Comparison of ENCODE assay signal across 7 mouse cellular contexts in genomic region chr16:50736151-50737047, GRCm38 (mm10).
DNase-seq lines count a peak whose midpoint lies in the region; ATAC-seq lines count a peak whose summit lies in the region.

No protein-coding gene starts in this region.

- peak overlapping the region; percentile 67 for H3K4me2 ChIP-seq in intestine, embryonic 15.5 days (replicated peaks)

- no peaks in the 10 kb centered on the region for H3K36me3 ChIP-seq in intestine, embryonic 15.5 days
- no peaks in the 10 kb centered on the region for H3K36me3 ChIP-seq in midbrain, embryonic 10.5 days

- WGBS in intestine, embryonic 15.5 days = 9% methylated on average over 21 of the region's 21 CpGs
- WGBS in midbrain, embryonic 10.5 days = 11% methylated on average over 21 of the region's 21 CpGs

- peak overlapping the region; percentile 36 for H3K9ac ChIP-seq in intestine, embryonic 15.5 days

- peak; percentile 92 for DNase-seq in adrenal gland, adult 2 months
- peak; percentile 83 for DNase-seq in embryo, embryonic 11.5 days (ENCODE audit: low read depth, low spot score)
- peak; percentile 73 to 86 for DNase-seq in gastrocnemius, postnatal 36 days
- DNase-seq in left cerebral cortex, postnatal 25 days (ENCODE audit: low spot score in 2 of 2) = peak; percentile 88 to 94
- peak; percentile 90 for DNase-seq in midbrain, embryonic 10.5 days (ENCODE audit: low spot score)
- peak; percentile 91 for DNase-seq in right cerebral cortex, postnatal 4 days

- peak; percentile 86 for ATAC-seq in intestine, embryonic 15.5 days

- no peaks in the 10 kb centered on the region for H3K27me3 ChIP-seq in intestine, embryonic 15.5 days (replicated peaks)
- H3K27me3 ChIP-seq in midbrain, embryonic 10.5 days (ENCODE audit: low read depth, poor library complexity, severe bottlenecking) = peaks cover 46% of the 10 kb centered on the region

- intact Hi-C loops in gastrocnemius, postnatal 36 days (cut with DNase I) = loop anchor here (2.0 to 10.0 kb wide), 6 partner anchors 204 to 1232 kb away; partner anchors contain the start of gene Bbx
- intact Hi-C loops in left cerebral cortex, postnatal 25 days (cut with DNase I) = loop anchor here (1.0 to 2.0 kb wide), 3 partner anchors 206 to 482 kb away; no protein-coding TSS in a partner anchor

- H3K4me3 ChIP-seq in intestine, embryonic 15.5 days (replicated peaks) = peak overlapping the region; percentile 38
- H3K4me3 ChIP-seq in midbrain, embryonic 10.5 days = peak overlapping the region; percentile 52

- no peaks in the 10 kb centered on the region for H3K9me3 ChIP-seq in intestine, embryonic 15.5 days
- no peaks in the 10 kb centered on the region for H3K9me3 ChIP-seq in midbrain, embryonic 10.5 days (replicated peaks)

- peaks cover 9% of the 10 kb centered on the region; the same call in 1 of the 2 replicates for H3K4me1 ChIP-seq in intestine, embryonic 15.5 days (replicated peaks)
- H3K4me1 ChIP-seq in midbrain, embryonic 10.5 days = peaks cover 8% of the 10 kb centered on the region

- H3K27ac ChIP-seq in intestine, embryonic 15.5 days = no peak overlapping the region
- H3K27ac ChIP-seq in midbrain, embryonic 10.5 days (replicated peaks) = peak overlapping the region; percentile 72
